Mouse (Mus musculus) liver, adult 2 months (tissue): ENCODE measurements around the gene Sec24b. TPM values are rescaled to one million over a fixed set of nuclear protein-coding genes. Genes with fewer than 3 reads are reported as not detected.

Source experiments
- DNase-seq: peaks from one replicate; pipeline ENCODE4 v3.0.0-alpha.2; 2011; ENCODE audit warnings: low read depth, low spot score; ENCODE audit errors: extremely low read depth
- H3K27ac ChIP-seq: fragments of 200-500 bp; replicated peaks from 2 replicates; pipeline ENCODE4 v1.5.1; 2012; ENCODE audit warnings: low read depth, mild to moderate bottlenecking, control low read depth, inconsistent platforms, low read length; ENCODE audit not compliant: insufficient read depth
- H3K27me3 ChIP-seq: fragments of 200-500 bp; 2 replicates; pipeline ENCODE4 v1.6.1; 2012; ENCODE audit warnings: mild to moderate bottlenecking, moderate library complexity, low read length, inconsistent platforms; ENCODE audit not compliant: control insufficient read depth, insufficient read depth
- H3K36me3 ChIP-seq: fragments of 200-500 bp; 2 replicates; pipeline ENCODE4 v1.6.1; 2012; ENCODE audit warnings: low read length, inconsistent platforms; ENCODE audit not compliant: control insufficient read depth, insufficient read depth
- H3K4me1 ChIP-seq: fragments of 200-500 bp; 2 replicates; pipeline ENCODE4 v1.6.1; 2011; ENCODE audit warnings: low read length; ENCODE audit not compliant: control insufficient read depth, insufficient read depth
- H3K4me3 ChIP-seq: fragments of 200-500 bp; 2 replicates; pipeline ENCODE4 v1.5.1; 2011; ENCODE audit warnings: low read depth, mild to moderate bottlenecking, control low read depth, low read length, moderate library complexity; ENCODE audit not compliant: insufficient read depth
- H3K79me2 ChIP-seq: fragments of 200-500 bp; 2 replicates; pipeline ENCODE4 v1.6.1; 2012; ENCODE audit warnings: inconsistent platforms, mild to moderate bottlenecking, low read length, moderate library complexity; ENCODE audit not compliant: control insufficient read depth, insufficient read depth
- H3K9ac ChIP-seq: fragments of 200-500 bp; 2 replicates; pipeline ENCODE4 v1.6.1; 2012; ENCODE audit warnings: low read depth, mild to moderate bottlenecking, control low read depth, inconsistent platforms, low read length
- CTCF ChIP-seq: fragments of 200-500 bp; IDR thresholded peaks from 2 replicates; pipeline ENCODE4 v1.5.1; 2011; ENCODE audit warnings: low read depth, low read length, control low read depth
- POLR2A ChIP-seq: fragments of 200-500 bp; IDR thresholded peaks from 2 replicates; pipeline ENCODE4 v1.6.1; 2011; ENCODE audit warnings: low read length, control low read depth; ENCODE audit not compliant: insufficient read depth; ENCODE audit errors: extremely low read depth
- WGBS: fragments of 180-500 bp; shearing (Covaris S2); methylation state at CpG from one replicate; pipeline ENCODE4 v1.1.7; 2018; 5-methylcytosine and 5-hydroxymethylcytosine counted together
- polyA plus RNA-seq: library from polyadenylated mRNA; depleted of rRNA; stranded (reverse); fragments of >200 nt; gene quantifications from 2 replicates; pipeline ENCODE4 v1.2.3, GENCODE M21; 2012
- total RNA-seq: library from RNA; depleted of rRNA; stranded (reverse); fragments of >200 nt; gene quantifications from 2 replicates; pipeline ENCODE4 v1.2.3, GENCODE M21; 2014

Gene Sec24b
- total and polyA plus RNA-seq, 2 experiments = 7.9 to 15.8 TPM

GRCm38 (mm10) chr3:130058488-130058887 lies 2.9 kb downstream of the Sec24b start:
- H3K27me3 ChIP-seq = no peaks in the 10 kb centered on the region
- H3K36me3 ChIP-seq = no peaks in the 10 kb centered on the region
- no peak overlapping the region for H3K27ac ChIP-seq
- 69% methylated on average over 2 of the region's 2 CpGs for whole genome bisulfite sequencing
- peaks cover 24% of the 10 kb centered on the region for H3K79me2 ChIP-seq
- no peak for TF ChIP-seq CTCF
- TF ChIP-seq POLR2A = no peak
- peaks cover 21% of the 10 kb centered on the region for H3K4me1 ChIP-seq
- no peak overlapping the region for H3K4me3 ChIP-seq
- no peak for DNase-seq
- no peak overlapping the region for H3K9ac ChIP-seq

DNA sequence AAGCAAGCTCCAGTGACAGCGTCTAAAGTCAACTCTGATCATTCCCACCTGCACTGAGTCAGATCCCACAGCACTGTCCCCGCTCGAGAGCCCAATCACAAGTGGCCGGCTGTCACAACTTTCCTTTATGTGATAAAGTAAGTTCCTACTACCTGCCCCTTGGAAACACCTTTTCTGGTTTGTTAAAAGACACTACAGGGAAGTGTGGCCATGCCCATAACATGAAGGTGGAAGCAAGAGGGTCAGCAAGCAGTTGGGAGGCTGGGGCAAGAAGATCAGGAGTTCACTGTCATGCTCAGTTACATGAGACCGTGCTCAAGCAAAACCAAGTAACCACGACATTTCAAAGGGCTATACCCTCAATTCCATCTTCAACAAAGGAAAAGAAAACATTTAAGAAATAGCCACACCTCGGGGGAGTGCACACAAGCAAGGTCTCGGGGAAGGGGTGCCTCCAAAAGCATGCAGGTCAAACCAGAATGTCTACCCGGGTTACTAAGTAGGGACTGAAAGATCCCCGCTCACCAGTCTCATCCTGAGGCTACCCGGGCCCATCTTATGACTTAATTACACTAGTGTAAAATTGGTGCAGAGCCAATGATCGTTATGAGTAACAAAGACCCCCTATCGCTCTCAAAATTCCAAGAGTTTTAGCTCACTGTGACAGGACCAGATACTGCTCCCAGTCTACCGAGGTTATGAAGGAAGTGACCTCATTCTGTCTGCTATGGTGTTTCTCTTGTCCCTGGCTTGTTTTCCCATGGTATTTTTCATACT lies 3.6 kb downstream of the Sec24b start:
- no peaks in the 10 kb centered on the region for H3K27me3 ChIP-seq
- no peak overlapping the region for H3K4me3 ChIP-seq
- H3K27ac ChIP-seq = no peak overlapping the region
- DNase-seq = no peak
- no peaks in the 10 kb centered on the region for H3K36me3 ChIP-seq
- 83% methylated on average over 14 of the region's 14 CpGs for WGBS
- peaks cover 30% of the 10 kb centered on the region for H3K79me2 ChIP-seq
- H3K4me1 ChIP-seq = peaks cover 25% of the 10 kb centered on the region
- TF ChIP-seq CTCF (no peak), POLR2A (no peak)
- no peak overlapping the region for H3K9ac ChIP-seq

DNA sequence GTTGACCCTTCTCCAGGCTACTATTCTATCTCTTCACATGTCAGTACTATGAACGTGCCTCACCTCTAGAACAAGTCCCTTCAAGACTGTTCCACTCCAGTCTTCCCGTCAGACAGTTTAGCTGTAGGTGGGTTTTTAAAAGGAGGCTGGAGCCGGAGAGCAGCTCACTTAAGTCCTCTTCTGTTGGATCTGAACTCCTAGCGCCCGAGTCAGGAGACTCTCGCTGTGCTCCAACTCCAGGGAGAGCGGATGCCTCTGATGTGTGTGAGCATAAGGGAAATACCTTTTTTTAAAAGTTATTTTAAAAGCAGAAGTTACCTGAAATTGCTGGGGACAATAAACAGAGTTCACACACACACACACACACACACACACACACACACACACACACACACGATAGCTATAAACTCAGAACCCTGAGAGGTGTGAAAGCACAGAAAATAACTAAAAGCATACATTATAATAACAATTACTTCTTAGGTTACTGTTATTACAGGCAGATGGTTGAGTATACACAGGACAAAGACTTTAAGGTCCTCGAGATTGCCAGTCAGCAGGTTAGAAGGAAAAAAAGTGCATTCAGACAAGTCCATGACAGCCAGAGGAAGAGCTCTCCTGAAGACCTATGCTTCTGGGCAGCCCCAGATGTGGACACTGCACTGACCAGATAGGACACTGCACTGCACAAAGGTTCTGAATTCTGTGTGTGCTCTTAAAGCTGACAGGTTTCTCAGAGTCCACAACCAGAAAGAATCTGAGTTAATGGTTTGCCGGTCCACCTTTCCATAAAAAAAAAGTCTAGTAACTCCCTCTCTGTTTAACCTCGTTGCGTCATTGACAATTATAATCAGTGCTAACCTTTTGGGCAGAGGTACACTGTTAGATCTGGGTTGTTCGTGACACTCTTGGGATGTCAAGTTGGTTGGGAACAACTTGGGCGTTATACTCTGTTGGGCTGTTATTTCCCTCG lies 5.7 kb downstream of the Sec24b start:
- H3K4me3 ChIP-seq = no peak overlapping the region
- WGBS = 57% methylated on average over 15 of the region's 15 CpGs
- peak; percentile 86 for DNase-seq

DNA sequence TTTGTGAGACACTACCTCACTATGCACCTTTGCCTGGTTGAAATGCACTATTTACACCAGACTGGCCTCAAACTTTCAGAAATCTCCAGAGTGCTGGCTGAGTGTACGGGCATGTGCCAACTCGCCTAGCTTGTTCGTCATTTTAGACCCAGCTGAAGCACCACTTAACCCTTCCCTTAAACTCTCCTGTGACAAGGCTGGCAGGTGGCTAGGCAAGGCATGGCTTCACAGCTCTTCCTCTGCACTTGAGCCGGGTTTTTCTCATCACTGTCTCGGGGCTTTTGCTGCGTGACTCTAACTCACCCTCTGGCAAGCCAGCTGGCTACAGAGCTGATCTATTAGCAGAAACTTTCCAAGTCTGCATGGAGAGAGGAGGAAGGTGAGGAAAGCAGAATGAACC lies 6.8 kb downstream of the Sec24b start:
- Histone ChIP-seq H3K27me3 (no peaks in the 10 kb centered on the region), H3K4me3 (no peak overlapping the region), H3K4me1 (peaks cover 20% of the 10 kb centered on the region), H3K36me3 (no peaks in the 10 kb centered on the region), H3K79me2 (peaks cover 43% of the 10 kb centered on the region), H3K27ac (no peak overlapping the region), H3K9ac (no peak overlapping the region)
- DNase-seq = no peak
- WGBS = 61% methylated on average over 6 of the region's 6 CpGs
- TF ChIP-seq CTCF (no peak), POLR2A (no peak)

More for the DNA sequence above, 5.7 kb downstream of the Sec24b start:
- TF ChIP-seq CTCF (no peak), POLR2A (no peak)
- no peaks in the 10 kb centered on the region for H3K36me3 ChIP-seq
- no peaks in the 10 kb centered on the region for H3K27me3 ChIP-seq
- H3K4me1 ChIP-seq = peaks cover 23% of the 10 kb centered on the region
- no peak overlapping the region for H3K9ac ChIP-seq
- no peak overlapping the region for H3K27ac ChIP-seq
- peaks cover 41% of the 10 kb centered on the region for H3K79me2 ChIP-seq

DNA sequence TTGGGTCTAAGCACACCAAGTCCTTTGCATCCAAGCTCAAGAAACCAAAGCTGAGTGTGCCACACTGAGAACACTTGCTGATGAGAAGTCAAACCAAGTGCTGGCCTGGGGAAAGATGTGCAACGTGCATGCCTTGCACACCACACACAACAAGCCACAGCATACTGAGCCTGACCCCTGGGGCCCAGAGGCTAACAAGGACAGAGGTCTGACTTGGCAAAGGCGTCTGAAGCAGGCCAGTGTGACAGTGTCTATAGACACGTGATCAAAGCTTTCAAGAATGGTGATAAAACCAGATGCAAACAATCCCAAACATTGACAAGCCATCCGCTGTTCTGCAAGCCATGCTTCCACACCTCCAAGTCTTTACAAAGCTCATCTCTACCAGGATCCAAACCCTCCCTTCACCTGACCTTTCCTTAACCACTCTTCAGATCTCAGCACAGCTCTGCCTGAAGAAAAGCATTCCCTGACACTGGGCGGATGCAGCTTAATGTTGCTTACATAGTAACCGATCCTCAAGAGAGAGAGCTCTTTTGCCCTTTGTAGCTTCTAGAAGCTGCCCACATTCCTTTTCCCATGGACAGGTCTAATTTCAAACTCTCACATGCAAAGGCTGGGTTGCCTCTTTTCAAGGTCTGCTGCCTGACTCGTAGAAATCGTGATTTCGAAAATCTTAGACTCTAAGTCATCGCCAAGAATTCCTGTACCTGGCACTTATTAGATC lies 7.8 kb downstream of the Sec24b start:
- no peak overlapping the region for H3K27ac ChIP-seq
- no peak overlapping the region for H3K9ac ChIP-seq
- peaks cover 15% of the 10 kb centered on the region for H3K4me1 ChIP-seq
- 57% methylated on average over 10 of the region's 10 CpGs for WGBS
- H3K4me3 ChIP-seq = no peak overlapping the region
- no peak for TF ChIP-seq POLR2A
- TF ChIP-seq CTCF = no peak
- no peaks in the 10 kb centered on the region for H3K36me3 ChIP-seq
- peak; percentile 22 for DNase-seq
- H3K27me3 ChIP-seq = no peaks in the 10 kb centered on the region
- peaks cover 42% of the 10 kb centered on the region for H3K79me2 ChIP-seq
